In the genomic region with DNA sequence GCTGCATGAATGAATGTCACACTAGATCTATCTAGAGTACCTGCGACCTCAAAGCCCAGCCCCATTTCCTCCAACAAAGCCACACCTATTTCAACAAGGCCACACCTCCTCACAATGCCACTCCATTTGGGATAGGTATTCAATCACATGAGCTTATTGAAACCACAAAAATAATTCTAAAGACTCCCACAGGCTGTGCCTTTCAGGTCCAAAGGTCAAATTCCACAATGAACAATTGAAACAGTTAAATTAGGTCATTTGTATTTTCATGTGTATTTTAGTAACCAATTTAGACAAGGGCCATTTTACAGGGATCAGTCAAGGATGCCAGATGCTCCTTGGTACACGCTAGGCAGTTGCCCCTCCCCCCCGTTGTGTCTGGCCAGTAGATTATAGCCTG, we compare ENCODE assay signal across 35 mouse cellular contexts.
DNase-seq lines count a peak whose midpoint lies in the region; ATAC-seq and TF ChIP-seq lines count a peak whose summit lies in the region.
"Had no signal": no experiment of that assay in that cellular context is flagged by ENCODE, and none has a peak within 500 bp of the region (broad histone marks: within the 10 kb centered on the region; RNA-seq: fewer than 3 reads in every experiment).

No protein-coding gene starts in this region.

- no peaks in the 10 kb centered on the region for H3K4me1 ChIP-seq in kidney, embryonic 15.5 days
- no peaks in the 10 kb centered on the region for H3K4me1 ChIP-seq in intestine, postnatal 0 days (replicated peaks; ENCODE audit: control insufficient read depth, insufficient read depth, low read length)
- H3K4me1 ChIP-seq: hindbrain, embryonic 13.5 days; midbrain, embryonic 10.5 days; neural tube, embryonic 13.5 days had no signal

- H3K9me3 ChIP-seq in kidney, embryonic 15.5 days (replicated peaks): no peaks in the 10 kb centered on the region
- H3K9me3 ChIP-seq in intestine, postnatal 0 days (ENCODE audit: control insufficient read depth): no peaks in the 10 kb centered on the region
- H3K9me3 ChIP-seq: G1E; hindbrain, embryonic 13.5 days; midbrain, embryonic 10.5 days; neural tube, embryonic 13.5 days had no signal

- H3K4me2 ChIP-seq in kidney, embryonic 15.5 days: no peak overlapping the region
- H3K4me2 ChIP-seq in intestine, postnatal 0 days (replicated peaks; ENCODE audit: low read depth): no peak overlapping the region
- H3K4me2 ChIP-seq: heart, embryonic 11.5 days; hindbrain, embryonic 13.5 days; neural tube, embryonic 13.5 days had no signal

- ATAC-seq in kidney, embryonic 15.5 days (replicated peaks; ENCODE audit: low FRiP score): no peak
- peak; percentile 41 for ATAC-seq in intestine, postnatal 0 days
- no peak for ATAC-seq in frontal cortex, adult (ENCODE audit: low TSS enrichment)
- ATAC-seq: CD4-positive, CD25-positive, alpha-beta regulatory T cell, adult 4 months; forebrain, postnatal 0 days; midbrain, embryonic 16.5 days; Patski had no signal

- DNase-seq in kidney, postnatal 36 days: peak; percentile 7 to 18
- DNase-seq in ES-CJ7 (ENCODE audit: low read depth, low spot score) (peak; percentile 87), R1 (ENCODE audit: low read depth, low spot score) (peak; percentile 90)
- DNase-seq in frontal cortex, adult 2 months (ENCODE audit: extremely low spot score in 1 of 2, low spot score in 1 of 2): no peak
- DNase-seq: adrenal gland, postnatal 25 days; cerebellum, adult 18-20 months; cerebellum, postnatal 10 days; forebrain, postnatal 0 days; gastrocnemius, adult 2 months; gastrocnemius, postnatal 36 days; heart, adult 18-20 months; heart, postnatal 36 days; kidney, adult 8-10 months; kidney, postnatal 4 days; layer of hippocampus, adult 9-11 months; liver; lung, adult 2 months; lung, postnatal 10 days; right cerebral cortex, postnatal 25 days; spleen, adult 18-20 months; thymus, adult 2 months; thymus, postnatal 36 days had no signal

- H3K27me3 ChIP-seq in kidney, embryonic 15.5 days: no peaks in the 10 kb centered on the region
- no peaks in the 10 kb centered on the region for H3K27me3 ChIP-seq in intestine, postnatal 0 days (replicated peaks; ENCODE audit: control insufficient read depth, insufficient read depth, low read length)
- H3K27me3 ChIP-seq: hindbrain, embryonic 13.5 days; neural tube, embryonic 13.5 days; Patski had no signal

- H3K27ac ChIP-seq in kidney, embryonic 15.5 days: no peak overlapping the region
- H3K27ac ChIP-seq in intestine, postnatal 0 days (ENCODE audit: low read depth, low read length): no peak overlapping the region
- H3K27ac ChIP-seq: gastrocnemius, adult 2 months; hindbrain, embryonic 13.5 days; liver, embryonic 14.5 days; midbrain, embryonic 10.5 days; neural tube, embryonic 13.5 days had no signal

- no peak overlapping the region for H3K9ac ChIP-seq in kidney, embryonic 15.5 days
- H3K9ac ChIP-seq in intestine, postnatal 0 days (ENCODE audit: low read depth, low read length): no peak overlapping the region
- H3K9ac ChIP-seq: forebrain, postnatal 0 days; hindbrain, embryonic 13.5 days; liver, embryonic 14.5 days; neural tube, embryonic 13.5 days had no signal

- H3K4me3 ChIP-seq in kidney, embryonic 15.5 days (replicated peaks): no peak overlapping the region
- H3K4me3 ChIP-seq in intestine, postnatal 0 days (ENCODE audit: low read depth, low read length): no peak overlapping the region
- H3K4me3 ChIP-seq: erythroblast, embryonic 14.5 days; gastrocnemius, adult 2 months; hindbrain, embryonic 13.5 days; midbrain, embryonic 10.5 days; neural tube, embryonic 13.5 days had no signal

- no peak for TF ChIP-seq CTCF in intestine, postnatal 0 days (IDR thresholded peaks at IDR 0.05; ENCODE audit: low read depth)

- H3K36me3 ChIP-seq in kidney, embryonic 15.5 days: no peaks in the 10 kb centered on the region
- H3K36me3 ChIP-seq in intestine, postnatal 0 days (ENCODE audit: control insufficient read depth, insufficient read depth): no peaks in the 10 kb centered on the region
- H3K36me3 ChIP-seq: G1E; hindbrain, embryonic 13.5 days; midbrain, embryonic 10.5 days; neural tube, embryonic 13.5 days had no signal

- WGBS in kidney, embryonic 15.5 days: 71% methylated on average over 3 of the region's 3 CpGs
- 53% methylated on average over 3 of the region's 3 CpGs for WGBS in intestine, postnatal 0 days

Comparison
In these comparisons a context has a peak if more than half of its experiments do, and no peak if none do; other contexts are left out.
1. DNase-seq: peak in kidney, postnatal 36 days (2 of 2), ES-CJ7 (single experiment) and R1 (single experiment); none in frontal cortex, adult 2 months (0 of 2).